ENCODE assay signal across 8 mouse cellular contexts in genomic region chr19:53943802-53944785, GRCm38 (mm10). TPM values are rescaled to one million over a fixed set of nuclear protein-coding genes. Genes with fewer than 3 reads are reported as not detected.
DNase-seq lines count a peak whose midpoint lies in the region; ATAC-seq and TF ChIP-seq lines count a peak whose summit lies in the region.

Gene Shoc2 (plus strand): TSS chr19:53944306.
Gene Bbip1 (minus strand): TSS chr19:53944627.

- peak; percentile 95 for ATAC-seq in forebrain, embryonic 11.5 days (replicated peaks; ENCODE audit: low FRiP score)
- peak; percentile 94 for ATAC-seq in heart, embryonic 16.5 days (replicated peaks; ENCODE audit: extremely low read depth, insufficient read depth, low FRiP score)
- peak; percentile 85 for ATAC-seq in liver, embryonic 15.5 days (ENCODE audit: insufficient read depth)
- ATAC-seq in neural tube, embryonic 12.5 days (ENCODE audit: low FRiP score, low read depth) = peak; percentile 96

- dilution Hi-C loops in CH12.LX (cut with MboI; ENCODE audit: extremely low pct_ligation_motif_present, extremely low pct_unique_long_range_greater_than_20kb, low sequenced_read_pairs) = no loop called here

- no peak; the same call in 1 of the 2 replicates for TF ChIP-seq RAD21 in CH12.LX (IDR thresholded peaks at IDR 0.05; ENCODE audit: low read depth, low read length)

- no peaks in the 10 kb centered on the region for H3K9me3 ChIP-seq in CH12.LX (replicated peaks; ENCODE audit: low read length)
- no peaks in the 10 kb centered on the region for H3K9me3 ChIP-seq in forebrain, embryonic 11.5 days (ENCODE audit: control insufficient read depth, low read length)
- no peaks in the 10 kb centered on the region for H3K9me3 ChIP-seq in heart, embryonic 16.5 days (replicated peaks; ENCODE audit: control insufficient read depth, low read length)
- H3K9me3 ChIP-seq in liver, embryonic 15.5 days (replicated peaks) = no peaks in the 10 kb centered on the region
- no peaks in the 10 kb centered on the region for H3K9me3 ChIP-seq in neural tube, embryonic 12.5 days

- H3K4me1 ChIP-seq in CH12.LX (ENCODE audit: control insufficient read depth in 1 of 2, insufficient read depth in 2 of 2) = peaks cover 2 to 16% of the 10 kb centered on the region in 2 experiments; a peak in 2 of 4 replicates
- peaks cover 7% of the 10 kb centered on the region; the same call in 1 of the 2 replicates for H3K4me1 ChIP-seq in forebrain, embryonic 11.5 days (replicated peaks; ENCODE audit: control insufficient read depth, insufficient read depth, low read length)
- H3K4me1 ChIP-seq in heart, embryonic 16.5 days (ENCODE audit: control insufficient read depth, insufficient read depth, low read length) = peaks cover 15% of the 10 kb centered on the region
- peaks cover 52% of the 10 kb centered on the region for H3K4me1 ChIP-seq in liver, embryonic 15.5 days (replicated peaks)
- peaks cover 13% of the 10 kb centered on the region; the same call in 1 of the 2 replicates for H3K4me1 ChIP-seq in neural tube, embryonic 12.5 days

- H3K9ac ChIP-seq in CH12.LX (ENCODE audit: insufficient read depth, low read depth) = peak within 1 kb of the TSS; percentile 96
- H3K9ac ChIP-seq in forebrain, embryonic 11.5 days (ENCODE audit: low read length) = peak within 1 kb of the TSS; percentile 95
- H3K9ac ChIP-seq in heart, embryonic 16.5 days (ENCODE audit: low read length) = peak within 1 kb of the TSS; percentile 97
- H3K9ac ChIP-seq in liver, embryonic 15.5 days = peak within 1 kb of the TSS; percentile 97
- peak within 1 kb of the TSS; percentile 97 for H3K9ac ChIP-seq in neural tube, embryonic 12.5 days

- no peaks in the 10 kb centered on the region for H3K27me3 ChIP-seq in CH12.LX (replicated peaks)
- H3K27me3 ChIP-seq in forebrain, embryonic 11.5 days (ENCODE audit: control insufficient read depth, insufficient read depth, low read length) = no peaks in the 10 kb centered on the region
- H3K27me3 ChIP-seq in heart, embryonic 16.5 days (ENCODE audit: control insufficient read depth, insufficient read depth, low read length) = no peaks in the 10 kb centered on the region
- H3K27me3 ChIP-seq in liver, embryonic 15.5 days = no peaks in the 10 kb centered on the region
- H3K27me3 ChIP-seq in neural tube, embryonic 12.5 days (replicated peaks) = no peaks in the 10 kb centered on the region

- peaks cover 3 to 25% of the 10 kb centered on the region in 2 experiments for H3K36me3 ChIP-seq in CH12.LX (replicated peaks in 1 of 2; ENCODE audit: control insufficient read depth in 1 of 2, insufficient read depth in 1 of 2, low read length in 1 of 2)
- no peaks in the 10 kb centered on the region for H3K36me3 ChIP-seq in forebrain, embryonic 11.5 days (ENCODE audit: control insufficient read depth, insufficient read depth, low read length)
- no peaks in the 10 kb centered on the region for H3K36me3 ChIP-seq in heart, embryonic 16.5 days (ENCODE audit: control insufficient read depth, insufficient read depth)
- H3K36me3 ChIP-seq in liver, embryonic 15.5 days (replicated peaks) = no peaks in the 10 kb centered on the region
- H3K36me3 ChIP-seq in neural tube, embryonic 12.5 days = peaks cover 7% of the 10 kb centered on the region; the same call in 1 of the 2 replicates

- H3K4me3 ChIP-seq in CH12.LX (replicated peaks in 1 of 3; ENCODE audit: low read depth in 2 of 3, low read length in 2 of 3, poor library complexity in 1 of 3) = peak within 1 kb of the TSS; percentile 79 to 87 (median 83)
- peak within 1 kb of the TSS; percentile 98 for H3K4me3 ChIP-seq in forebrain, embryonic 11.5 days (ENCODE audit: low read depth, low read length)
- peak within 1 kb of the TSS; percentile 94 for H3K4me3 ChIP-seq in heart, embryonic 16.5 days (ENCODE audit: low read length)
- peak within 1 kb of the TSS; percentile 98 for H3K4me3 ChIP-seq in liver, embryonic 15.5 days (replicated peaks)
- peak within 1 kb of the TSS; percentile 97 for H3K4me3 ChIP-seq in neural tube, embryonic 12.5 days

- peak within 1 kb of the TSS; percentile 85 for H3K4me2 ChIP-seq in CH12.LX (ENCODE audit: insufficient read depth, low read depth, poor library complexity, severe bottlenecking)
- H3K4me2 ChIP-seq in forebrain, embryonic 11.5 days (ENCODE audit: low read depth, low read length, severe bottlenecking) = peak within 1 kb of the TSS; percentile 68
- peak within 1 kb of the TSS; percentile 78 for H3K4me2 ChIP-seq in heart, embryonic 16.5 days (ENCODE audit: low read depth, low read length)
- H3K4me2 ChIP-seq in liver, embryonic 15.5 days = peak within 1 kb of the TSS; percentile 86
- peak within 1 kb of the TSS; percentile 64 for H3K4me2 ChIP-seq in neural tube, embryonic 12.5 days (replicated peaks)

- DNase-seq in CH12.LX (ENCODE audit: extremely low read depth) = peak; percentile 99
- DNase-seq in c-Kit-positive CD71-positive TER-119-negative erythroid progenitor cells, embryonic 14.5 days (ENCODE audit: low read depth) = peak; percentile 99
- peak; percentile 99 for DNase-seq in forebrain, embryonic 11.5 days (ENCODE audit: low spot score)
- DNase-seq in kidney, postnatal 36 days = peak; percentile 100
- peak; percentile 99 for DNase-seq in telencephalon, adult 2 months (ENCODE audit: low read depth, low spot score)

- peak within 1 kb of the TSS; percentile 92 for H3K27ac ChIP-seq in CH12.LX (ENCODE audit: insufficient read depth, low read depth)
- peak within 1 kb of the TSS; percentile 97 for H3K27ac ChIP-seq in forebrain, embryonic 11.5 days (ENCODE audit: low read depth, low read length)
- peak within 1 kb of the TSS; percentile 99 for H3K27ac ChIP-seq in heart, embryonic 16.5 days (ENCODE audit: low read length)
- peak within 1 kb of the TSS; percentile 100 for H3K27ac ChIP-seq in liver, embryonic 15.5 days (replicated peaks)
- peak within 1 kb of the TSS; percentile 92 for H3K27ac ChIP-seq in neural tube, embryonic 12.5 days

- peaks cover 15% of the 10 kb centered on the region for H3K79me2 ChIP-seq in CH12.LX (replicated peaks; ENCODE audit: control insufficient read depth, extremely low read depth, insufficient read depth, poor library complexity, severe bottlenecking)

- TF ChIP-seq CTCF in CH12.LX (conservative IDR thresholded peaks at IDR 0.05 in 1 of 2, IDR thresholded peaks at IDR 0.05 in 1 of 2; ENCODE audit: low read depth in 2 of 2, low read length in 2 of 2) = peak in 1 of 2 experiments; percentile 32; a peak in 2 of 4 replicates

- WGBS in forebrain, embryonic 11.5 days = under 1% methylated on average over 59 of the region's 62 CpGs
- WGBS in heart, embryonic 16.5 days = under 1% methylated on average over 60 of the region's 62 CpGs
- WGBS in liver, embryonic 15.5 days (ENCODE audit: insufficient replicate concordance) = under 1% methylated on average over 62 of the region's 62 CpGs
- WGBS in neural tube, embryonic 12.5 days = under 1% methylated on average over 62 of the region's 62 CpGs

- TF ChIP-seq POLR2A in CH12.LX (IDR thresholded peaks at IDR 0.05; ENCODE audit: low read depth, low read length) = peak; percentile 87

- TF ChIP-seq EP300 in CH12.LX (IDR thresholded peaks at IDR 0.05; ENCODE audit: low read length) = 0 out of 2 replicates have a peak, but pooled peaks have one; percentile 20

- in situ Hi-C loops in CH12.LX (cut with MboI; ENCODE audit: low pct_ligation_motif_present, low pct_unique_long_range_greater_than_20kb, low sequenced_read_pairs) = no loop called here

TF ChIP-seq in CH12.LX, 34 proteins besides CTCF, POLR2A, EP300 and RAD21 (continues in another document):
- TF ChIP-seq NELFE (IDR thresholded peaks at IDR 0.05; ENCODE audit: low read depth, low read length) (peak; percentile 82), SMC3 (IDR thresholded peaks at IDR 0.05; ENCODE audit: low read depth, low read length) (peak; percentile 14; the same call in 1 of the 2 replicates), TCF12 (IDR thresholded peaks at IDR 0.05; ENCODE audit: low read depth, low read length) (peak; percentile 67; the same call in 1 of the 2 replicates), KAT2A (IDR thresholded peaks at IDR 0.05; ENCODE audit: insufficient replicate concordance, low read length) (peak; percentile 91; the same call in 1 of the 2 replicates), MYC (IDR thresholded peaks at IDR 0.05; ENCODE audit: low read depth, low read length) (0 out of 2 replicates have a peak, but pooled peaks have one; percentile 3), USF1 (IDR thresholded peaks at IDR 0.05; ENCODE audit: low read depth, low read length) (no peak), GABPA (IDR thresholded peaks at IDR 0.05; ENCODE audit: insufficient replicate concordance, low read depth, low read length) (peak; percentile 36; the same call in 1 of the 2 replicates), ZMIZ1 (IDR thresholded peaks at IDR 0.05; ENCODE audit: low read depth, low read length) (peak; percentile 88), IRF4 (IDR thresholded peaks at IDR 0.05; ENCODE audit: low read depth, low read length) (peak; percentile 76), BHLHE40 (IDR thresholded peaks at IDR 0.05; ENCODE audit: low read depth, low read length) (peak; percentile 28), ZKSCAN1 (IDR thresholded peaks at IDR 0.05; ENCODE audit: borderline replicate concordance, low read depth, low read length) (no peak), MXI1 (IDR thresholded peaks at IDR 0.05; ENCODE audit: low read depth, low read length) (peak; percentile 73), MAFK (IDR thresholded peaks at IDR 0.05; ENCODE audit: insufficient replicate concordance, low read length) (no peak), MAZ (IDR thresholded peaks at IDR 0.05; ENCODE audit: low read depth, low read length) (peak; percentile 84), ZNF384 (IDR thresholded peaks at IDR 0.05; ENCODE audit: low read depth, low read length) (no peak)

RNA-seq across cellular contexts. Expression of gene Shoc2, which starts in this region (rescaled TPM):
- 14.1 and 15.4 TPM in 2 replicates for total RNA-seq in CH12.LX (2012; rRNA removed)
- 25.8 and 27.1 TPM in 2 replicates for total RNA-seq in CH12.LX (2014; rRNA removed)
- polyA plus RNA-seq in CH12.LX (2012; ENCODE audit: insufficient read length, low read depth) = 20.4 and 23.7 TPM in 2 replicates
- 82.5 and 85.8 TPM in 2 replicates for polyA plus RNA-seq in forebrain, embryonic 11.5 days (2014; fragmentation: Nextera tagmentation; extraction: Ambion mirVana)
- polyA plus RNA-seq in heart, embryonic 16.5 days (2015; fragmentation: Nextera tagmentation; extraction: Ambion mirVana) = 32.0 and 36.0 TPM in 2 replicates
- 15.3 and 16.0 TPM in 2 replicates for polyA plus RNA-seq in liver, embryonic 15.5 days (2015; fragmentation: Nextera tagmentation; extraction: Ambion mirVana)
- 64.9 and 72.0 TPM in 2 replicates for polyA plus RNA-seq in neural tube, embryonic 12.5 days (2016; fragmentation: Nextera tagmentation; extraction: Ambion mirVana)

RNA-seq across cellular contexts. Expression of gene Bbip1, which starts in this region (rescaled TPM):
- 38.8 and 42.2 TPM in 2 replicates for total RNA-seq in CH12.LX (2012; rRNA removed)
- total RNA-seq in CH12.LX (2014; rRNA removed) = 95.7 and 106 TPM in 2 replicates
- polyA plus RNA-seq in CH12.LX (2012; ENCODE audit: insufficient read length, low read depth) = 41.0 and 43.4 TPM in 2 replicates
- polyA plus RNA-seq in forebrain, embryonic 11.5 days (2014; fragmentation: Nextera tagmentation; extraction: Ambion mirVana) = 127 and 138 TPM in 2 replicates
- polyA plus RNA-seq in heart, embryonic 16.5 days (2015; fragmentation: Nextera tagmentation; extraction: Ambion mirVana) = 57.6 and 73.1 TPM in 2 replicates
- polyA plus RNA-seq in liver, embryonic 15.5 days (2015; fragmentation: Nextera tagmentation; extraction: Ambion mirVana) = 37.4 and 37.6 TPM in 2 replicates
- polyA plus RNA-seq in neural tube, embryonic 12.5 days (2016; fragmentation: Nextera tagmentation; extraction: Ambion mirVana) = 120 and 121 TPM in 2 replicates

Comparison
In these comparisons a context has a peak if more than half of its experiments do, and no peak if none do; other contexts are left out.
1. Peak in every context shown above with its lines: DNase-seq, ATAC-seq, H3K4me3 ChIP-seq and H3K27ac ChIP-seq.